Mouse (Mus musculus): ENCODE results near the gene Dyrk2.

DNA sequence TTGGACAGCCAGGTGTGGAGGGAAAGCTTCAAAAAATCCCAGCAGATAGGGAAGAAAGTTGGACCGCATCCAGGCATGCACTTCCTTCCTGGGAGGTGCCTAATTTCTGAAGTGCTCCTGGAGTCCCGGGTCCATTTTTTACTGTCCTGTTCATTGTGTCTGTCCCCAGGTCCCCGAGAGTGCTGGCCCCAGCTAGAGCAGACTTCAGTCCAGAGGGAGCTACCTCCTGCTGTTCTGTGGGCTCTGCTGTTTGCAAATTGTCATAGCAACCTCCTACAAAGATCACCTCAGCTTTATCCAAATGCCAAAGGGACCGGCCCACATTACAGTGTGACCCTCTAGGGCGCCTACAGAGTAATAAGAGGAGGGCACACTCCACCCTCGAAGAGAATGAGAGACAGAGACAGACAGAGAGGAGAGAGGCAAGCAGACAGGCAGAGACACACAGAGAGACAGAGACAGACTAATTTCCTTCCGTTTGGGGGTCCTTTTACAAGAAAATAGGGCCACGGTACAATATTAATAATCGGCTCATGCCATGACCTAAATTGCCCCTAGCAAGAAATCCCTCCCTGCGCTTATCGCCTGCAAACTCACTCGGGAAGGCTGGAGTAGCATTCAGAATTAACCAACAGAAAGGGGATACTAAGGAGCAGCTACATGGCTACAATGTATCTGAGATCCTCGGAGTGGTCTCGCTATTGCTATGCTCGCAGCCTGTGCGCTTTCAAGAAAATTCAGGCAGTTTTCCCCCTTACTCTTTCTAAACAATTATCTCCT is at the start of gene Dyrk2:
- no peak for TF ChIP-seq GATA1 (IDR thresholded peaks at IDR 0.05; ENCODE audit: borderline replicate concordance, low read length)
- TF ChIP-seq FLI1 (IDR thresholded peaks at IDR 0.05; ENCODE audit: low read length): no peak
